Comparison of ENCODE assay signal across 8 mouse cellular contexts in the genomic region with DNA sequence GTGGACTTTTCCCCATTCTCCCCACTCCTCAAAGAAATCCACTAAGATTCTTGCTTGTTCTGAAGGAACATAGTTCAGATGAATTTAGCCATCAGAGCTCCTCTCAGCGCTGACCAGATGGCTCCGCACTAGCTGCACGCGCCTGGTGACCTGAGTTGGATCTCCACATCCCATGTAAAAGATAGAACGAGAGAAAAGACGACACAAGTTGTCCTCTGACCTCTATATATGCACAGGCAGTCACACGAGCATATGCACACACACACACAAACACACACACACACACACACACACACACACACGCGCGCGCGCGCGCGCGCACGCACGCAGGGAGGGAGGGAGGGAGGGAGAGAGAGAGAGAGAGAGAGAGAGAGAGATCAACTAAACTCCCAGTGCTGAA.
DNase-seq lines count a peak whose midpoint lies in the region; ATAC-seq lines count a peak whose summit lies in the region.

No protein-coding gene starts in this region.

- no peaks in the 10 kb centered on the region for H3K9me3 ChIP-seq in forebrain, embryonic 11.5 days (ENCODE audit: control insufficient read depth, low read length)
- no peaks in the 10 kb centered on the region for H3K9me3 ChIP-seq in hindbrain, embryonic 14.5 days (ENCODE audit: control insufficient read depth, low read length)

- under 1% methylated on average over 18 of the region's 18 CpGs for WGBS in forebrain, embryonic 11.5 days
- 1% methylated on average over 18 of the region's 18 CpGs for WGBS in hindbrain, embryonic 14.5 days

- peak; percentile 73 for ATAC-seq in forebrain, embryonic 11.5 days (replicated peaks; ENCODE audit: low FRiP score)
- ATAC-seq in hindbrain, embryonic 14.5 days (ENCODE audit: low FRiP score) = peak; percentile 55; the same call in 1 of the 2 replicates
- ATAC-seq in granulocyte monocyte progenitor cell, adult 5-6 weeks (replicated peaks; ENCODE audit: poor library complexity, severe bottlenecking) = no peak

- no peaks in the 10 kb centered on the region for H3K27me3 ChIP-seq in forebrain, embryonic 11.5 days (ENCODE audit: control insufficient read depth, insufficient read depth, low read length)
- H3K27me3 ChIP-seq in hindbrain, embryonic 14.5 days (ENCODE audit: control insufficient read depth, insufficient read depth, low read length) = no peaks in the 10 kb centered on the region

- peak overlapping the region; percentile 38 for H3K4me3 ChIP-seq in forebrain, embryonic 11.5 days (ENCODE audit: low read depth, low read length)
- peak overlapping the region; percentile 30 for H3K4me3 ChIP-seq in hindbrain, embryonic 14.5 days (replicated peaks; ENCODE audit: low read length)

- H3K4me1 ChIP-seq in forebrain, embryonic 11.5 days (replicated peaks; ENCODE audit: control insufficient read depth, insufficient read depth, low read length) = peaks cover 6% of the 10 kb centered on the region; the same call in 1 of the 2 replicates
- peaks cover 25% of the 10 kb centered on the region for H3K4me1 ChIP-seq in hindbrain, embryonic 14.5 days (replicated peaks; ENCODE audit: control insufficient read depth, insufficient read depth, low read length)

- peak overlapping the region; percentile 60 for H3K4me2 ChIP-seq in forebrain, embryonic 11.5 days (ENCODE audit: low read depth, low read length, severe bottlenecking)
- peak overlapping the region; percentile 52 for H3K4me2 ChIP-seq in hindbrain, embryonic 14.5 days (replicated peaks)

- H3K36me3 ChIP-seq in forebrain, embryonic 11.5 days (ENCODE audit: control insufficient read depth, insufficient read depth, low read length) = no peaks in the 10 kb centered on the region
- H3K36me3 ChIP-seq in hindbrain, embryonic 14.5 days (replicated peaks; ENCODE audit: control insufficient read depth, insufficient read depth) = no peaks in the 10 kb centered on the region

- H3K27ac ChIP-seq in forebrain, embryonic 11.5 days (ENCODE audit: low read depth, low read length) = peak overlapping the region; percentile 93
- H3K27ac ChIP-seq in hindbrain, embryonic 14.5 days = peak overlapping the region; percentile 66

- peak; percentile 70 for DNase-seq in embryo, embryonic 10 days (ENCODE audit: low spot score)
- no peak for DNase-seq in embryo, embryonic 11 days
- DNase-seq in ES-CJ7 (ENCODE audit: low read depth, low spot score) = peak; percentile 47
- DNase-seq in forebrain, embryonic 11.5 days (ENCODE audit: low spot score) = peak; percentile 75
- DNase-seq in hindbrain, embryonic 14.5 days (ENCODE audit: low spot score) = peak; percentile 57
- DNase-seq in lung, postnatal 14 days = peak; percentile 6
- no peak for DNase-seq in c-Kit-positive CD71-positive TER-119-positive erythroid progenitor cells, embryonic 14.5 days (ENCODE audit: low spot score)

- H3K9ac ChIP-seq in forebrain, embryonic 11.5 days (ENCODE audit: low read length) = peak overlapping the region; percentile 60
- H3K9ac ChIP-seq in hindbrain, embryonic 14.5 days = peak overlapping the region; percentile 38

Comparison
In these comparisons a context has a peak if more than half of its experiments do, and no peak if none do; other contexts are left out.
1. DNase-seq: peak in embryo, embryonic 10 days (single experiment), ES-CJ7 (single experiment), forebrain, embryonic 11.5 days (single experiment), hindbrain, embryonic 14.5 days (single experiment) and lung, postnatal 14 days (single experiment); none in embryo, embryonic 11 days (single experiment) and c-Kit-positive CD71-positive TER-119-positive erythroid progenitor cells, embryonic 14.5 days (single experiment).